Mouse (Mus musculus): Measurements from ENCODE around the gene Vps8.

- TF ChIP-seq CTCF (IDR thresholded peaks at IDR 0.05; ENCODE audit: low read depth) (no peak), EP300 (IDR thresholded peaks at IDR 0.05; ENCODE audit: low read depth) (no peak)
Measured at GRCm38 (mm10) chr16:21627248-21627647, 204.3 kb downstream of the Vps8 start.
